Mouse (Mus musculus): Measurements from ENCODE around the gene C1qtnf1.

DNA sequence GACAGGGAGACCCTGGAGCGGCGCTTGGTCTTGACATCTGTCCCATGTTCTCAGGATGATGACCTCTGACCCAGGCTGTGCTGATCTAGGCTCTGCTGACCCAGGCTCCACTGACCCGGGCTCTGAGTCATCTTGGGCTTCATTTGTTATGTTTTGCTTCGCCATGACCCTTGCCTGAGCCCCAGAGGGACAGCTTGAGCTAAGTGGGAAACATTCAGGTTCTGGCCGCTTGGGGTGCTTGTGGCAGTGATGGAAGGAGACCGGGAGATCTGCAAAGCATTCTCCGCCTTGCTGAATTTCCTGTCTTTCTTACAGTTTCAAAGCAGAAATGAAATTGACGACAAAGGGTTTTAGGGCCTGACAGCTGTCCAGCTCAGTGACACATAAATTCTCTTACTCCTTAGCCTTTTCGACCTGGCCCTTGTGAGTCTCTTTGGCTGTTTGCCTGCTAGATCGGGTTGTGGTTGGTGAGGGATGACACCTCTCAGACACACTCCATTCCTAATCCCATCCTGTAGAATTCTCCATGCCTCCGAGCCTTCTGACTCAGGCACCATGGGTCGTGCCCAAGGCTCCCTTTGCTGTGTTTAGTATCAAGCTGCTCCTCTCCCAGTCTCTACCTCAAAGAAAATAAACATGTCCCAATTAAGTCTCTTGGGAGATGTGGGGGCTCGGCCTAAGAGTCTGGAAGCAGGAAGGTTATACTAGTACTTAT is 3.2 kb upstream of the C1qtnf1 start:
- TF ChIP-seq POLR2A (IDR thresholded peaks at IDR 0.05; ENCODE audit: extremely low read depth, insufficient read depth, low read length) (no peak), CTCF (IDR thresholded peaks at IDR 0.05; ENCODE audit: extremely low read depth, insufficient read depth, low read length) (no peak)
